Mouse (Mus musculus) layer of hippocampus, postnatal 25 days (tissue): Measurements from ENCODE around the gene Ptprr. TPM values are rescaled to one million over a fixed set of nuclear protein-coding genes. Genes with fewer than 3 reads are reported as not detected.

Source experiments
- DNase-seq, 2 experiments: peaks; one replicate each; pipeline ENCODE4 v3.0.0; 2022; ENCODE audit warnings: mixed read lengths in 2 of 2, low spot score in 1 of 2; ENCODE audit errors: extremely low spot score in 1 of 2
- total RNA-seq, 2 experiments: library from RNA; stranded (reverse); gene quantifications; 2 replicates each; pipeline ENCODE4 v1.2.3; 2021

The Ptprr gene
- total RNA-seq, 2 experiments from 2014 or later, result 15.6 to 20.0 TPM

- DNase-seq, result no peak
These were observed 98.1 kb downstream of the Ptprr start for GRCm38 (mm10) chr10:116115881-116116677.

- DNase-seq, result no peak
These were observed 99.0 kb downstream of the Ptprr start for GRCm38 (mm10) chr10:116117060-116117459.

DNA sequence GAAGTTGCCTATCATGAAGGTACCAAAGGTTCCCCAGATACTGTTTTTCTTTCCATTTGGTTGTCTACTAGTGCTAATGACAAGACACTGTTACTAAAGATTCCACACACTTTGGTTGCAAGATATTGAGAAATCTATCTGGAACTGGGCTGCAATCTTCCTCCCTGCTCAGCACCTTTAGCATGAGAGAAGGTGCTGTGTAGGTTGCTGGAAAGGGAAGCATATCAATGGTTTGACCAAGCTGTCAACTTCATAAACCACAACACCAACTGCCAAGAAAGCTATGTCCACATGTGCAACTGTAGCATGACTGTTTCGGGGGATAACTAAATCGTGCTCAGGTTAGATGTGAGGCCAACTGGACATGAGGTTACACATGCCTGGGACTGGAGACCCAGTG is 103.5 kb downstream of the Ptprr start:
- no peak for DNase-seq

- no peak for DNase-seq
These were observed 105.8 kb downstream of the Ptprr start for GRCm38 (mm10) chr10:116123808-116124207.

- DNase-seq, result no peak
These were observed 107.4 kb downstream of the Ptprr start for GRCm38 (mm10) chr10:116125364-116125763.

GRCm38 (mm10) chr10:116130401-116130800 is 112.4 kb downstream of the Ptprr start:
- no peak for DNase-seq

GRCm38 (mm10) chr10:116131223-116131622 is 113.2 kb downstream of the Ptprr start:
- DNase-seq, result no peak

DNA sequence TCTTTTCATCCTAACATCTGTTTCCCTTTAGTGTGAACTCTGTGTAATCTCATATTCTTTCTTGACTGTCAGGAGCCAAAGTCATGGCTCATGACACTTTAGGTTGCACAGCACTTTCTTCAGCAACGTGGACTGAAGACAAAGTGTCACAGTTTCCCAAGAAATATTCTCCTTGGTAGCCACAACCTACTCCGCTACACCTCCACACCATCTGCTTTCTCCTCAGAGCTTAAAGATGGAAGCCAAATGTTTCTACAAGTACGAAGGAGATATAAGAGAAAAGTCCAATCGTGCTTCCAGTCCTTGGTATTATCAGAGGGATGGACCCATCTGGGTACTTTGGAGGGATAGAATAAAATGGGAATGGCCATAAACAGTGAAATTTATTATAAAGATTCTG is 114.2 kb downstream of the Ptprr start:
- DNase-seq, result no peak

DNA sequence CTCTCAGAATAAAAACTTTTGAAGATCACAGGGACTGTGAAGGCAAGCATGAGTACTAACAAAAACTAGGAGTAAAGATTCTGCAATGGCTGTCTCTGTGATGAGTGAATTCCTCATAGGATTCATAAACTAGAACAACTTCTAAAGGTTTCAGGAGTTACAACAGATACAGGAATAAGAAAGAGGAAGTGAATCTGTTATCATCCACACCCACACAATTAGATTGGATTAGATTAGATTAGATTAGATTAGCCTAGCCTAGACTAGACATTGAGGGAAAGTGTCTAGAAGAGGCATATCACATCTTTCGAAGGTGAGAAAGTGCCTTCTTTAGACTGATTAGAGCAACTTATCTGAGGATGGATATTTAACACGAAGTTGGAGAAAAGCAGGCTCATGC is 117.2 kb downstream of the Ptprr start:
- no peak for DNase-seq

DNA sequence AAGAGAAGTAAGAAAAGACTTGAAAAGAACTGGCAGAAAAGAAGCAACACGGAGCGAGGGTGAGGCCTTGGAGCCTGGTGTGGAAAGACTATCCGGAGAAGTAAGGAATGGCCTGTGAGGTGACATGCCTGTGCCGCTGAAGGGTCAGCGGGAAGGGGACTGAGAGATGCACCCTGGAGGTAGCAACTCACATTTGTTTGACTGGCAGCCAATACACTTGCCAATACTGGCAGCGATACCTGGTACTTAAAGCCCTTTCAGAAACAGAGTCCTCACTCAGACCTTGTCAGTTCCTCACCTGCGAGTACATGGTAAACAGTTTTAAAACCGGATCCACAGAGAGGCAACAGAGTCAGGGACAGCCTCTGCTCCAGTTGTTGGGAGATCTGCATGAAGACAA is 122.2 kb downstream of the Ptprr start:
- no peak for DNase-seq

GRCm38 (mm10) chr10:116143684-116144083 is 125.7 kb downstream of the Ptprr start:
- no peak for DNase-seq

GRCm38 (mm10) chr10:116146091-116146490 is 128.1 kb downstream of the Ptprr start:
- DNase-seq, result no peak

GRCm38 (mm10) chr10:116154707-116155106 is 136.7 kb downstream of the Ptprr start:
- no peak for DNase-seq

DNA sequence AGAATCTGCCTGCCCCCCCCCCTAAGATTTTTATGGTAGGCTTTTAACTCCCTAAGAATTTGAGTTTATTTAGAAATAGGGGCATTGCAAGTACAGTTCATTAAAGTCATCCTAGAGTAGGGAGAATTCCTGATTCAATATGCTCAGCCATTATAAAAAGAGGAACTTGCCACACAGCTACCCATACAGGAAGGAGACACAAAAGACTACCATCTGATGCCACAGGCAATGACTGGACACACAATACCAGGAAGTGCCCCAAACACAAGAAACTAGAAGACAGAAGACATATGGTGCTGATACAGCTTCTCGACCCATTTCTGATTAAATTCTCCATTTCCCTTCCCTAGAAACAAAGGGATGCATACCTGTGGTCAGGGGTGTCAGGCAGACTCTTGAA is 138.7 kb downstream of the Ptprr start:
- DNase-seq, result no peak

- no peak for DNase-seq
These were observed 144.3 kb downstream of the Ptprr start for GRCm38 (mm10) chr10:116162338-116162737.

- no peak for DNase-seq
These were observed 157.4 kb downstream of the Ptprr start for GRCm38 (mm10) chr10:116175324-116175883.

DNA sequence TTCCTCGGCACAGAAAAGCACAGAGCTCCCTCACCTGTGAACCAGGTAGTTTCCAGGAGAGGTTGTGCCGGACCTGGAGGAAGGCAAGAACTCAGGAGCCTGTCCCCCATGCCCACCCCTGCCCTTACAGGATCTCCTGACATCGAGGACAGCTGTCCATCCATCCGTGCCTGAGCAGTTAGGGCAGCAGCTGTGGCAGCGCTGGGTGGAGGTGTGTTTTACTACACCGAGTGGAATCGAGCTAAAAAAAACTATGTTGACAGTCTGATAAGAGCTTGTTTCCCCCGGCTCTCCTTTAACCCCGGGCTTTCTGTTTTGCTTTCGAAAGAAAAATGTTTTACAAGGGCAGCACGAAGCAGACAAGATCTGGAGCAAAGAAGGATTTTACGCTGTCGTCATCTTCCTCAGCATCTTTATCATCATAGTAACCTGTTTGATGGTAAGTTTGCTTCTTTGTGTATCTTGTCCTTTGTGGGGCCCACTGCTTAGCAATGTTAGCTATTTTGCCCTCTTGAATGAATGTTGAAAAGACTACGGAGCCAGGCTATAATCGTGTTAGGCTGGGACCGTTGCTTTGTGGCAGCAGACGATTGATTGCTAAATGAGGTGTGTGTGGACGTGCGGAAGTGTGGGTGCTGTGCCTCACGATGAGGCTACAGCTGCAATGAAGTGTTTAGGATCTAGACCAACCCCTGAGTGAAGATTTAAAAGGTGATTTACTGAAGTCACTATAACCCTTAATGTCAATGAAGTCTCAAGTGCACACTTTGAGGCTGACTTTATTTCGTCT is 159.6 kb downstream of the Ptprr start:
- no peak for DNase-seq

GRCm38 (mm10) chr10:116181235-116181634 is 163.2 kb downstream of the Ptprr start:
- DNase-seq, result no peak

DNA sequence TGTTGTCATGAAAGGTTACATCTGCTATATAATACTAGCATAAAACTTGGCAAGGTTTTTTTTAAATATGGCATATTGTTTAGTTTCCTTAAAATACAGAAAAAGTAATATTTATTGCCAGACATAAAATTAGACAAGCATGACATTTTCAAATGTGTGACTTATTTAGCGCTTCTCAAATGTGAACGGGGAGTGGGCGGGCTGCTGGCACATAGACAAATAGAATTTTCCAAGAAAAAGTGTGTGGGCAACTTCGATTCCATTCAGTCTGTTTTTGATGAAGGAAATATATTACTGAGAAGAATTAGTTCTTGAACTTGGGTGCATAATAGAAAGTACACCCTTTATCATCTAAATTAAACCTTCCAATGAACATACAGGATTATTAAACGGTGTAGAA is 164.2 kb downstream of the Ptprr start:
- DNase-seq, result peak in 1 of 2 experiments; percentile 42

DNA sequence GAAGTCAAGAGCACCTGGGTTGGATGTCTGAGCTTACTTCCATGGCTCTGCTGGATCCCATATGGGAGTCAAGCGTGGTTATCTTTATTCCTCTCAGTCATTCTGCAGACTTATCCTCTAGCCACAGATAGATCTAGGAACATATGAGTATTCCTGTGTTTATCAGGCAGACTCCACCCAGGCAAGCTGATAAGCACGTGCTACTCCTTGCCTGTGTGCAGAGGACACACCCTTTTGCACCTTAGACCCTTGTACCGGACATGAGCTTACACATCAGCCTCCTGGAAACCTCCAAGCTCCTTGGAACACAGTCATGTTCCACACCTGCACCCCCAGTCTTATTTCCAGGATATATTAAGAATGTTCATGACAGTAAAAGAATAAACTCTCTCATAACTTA is 165.2 kb downstream of the Ptprr start:
- no peak for DNase-seq

DNA sequence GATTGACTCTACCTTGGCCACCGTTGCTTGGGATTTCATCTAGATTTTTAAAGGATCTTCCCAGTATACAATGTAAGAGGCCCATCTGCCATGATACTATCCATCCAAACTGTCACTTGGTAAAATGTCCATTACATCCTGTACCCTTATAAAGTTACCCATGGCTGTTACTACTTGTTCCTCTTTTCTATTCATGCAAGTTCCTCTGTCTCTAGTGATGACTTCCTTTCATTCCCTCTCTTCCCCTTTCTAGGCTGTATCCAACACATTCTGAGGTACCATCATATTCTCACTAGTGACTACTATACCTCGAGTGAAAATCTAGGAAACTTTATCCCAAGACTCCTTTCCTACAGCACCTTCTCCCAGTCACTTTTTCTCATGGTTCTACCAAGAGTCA is 173.7 kb downstream of the Ptprr start:
- no peak for DNase-seq
